Mouse (Mus musculus): ENCODE data around the gene Vmn2r67.
"Not testable (repeated sequence)": the region's sequence is repeated elsewhere in the genome, so short reads cannot be mapped to it uniquely, and the experiment has no call there.

Gene Vmn2r67

DNA sequence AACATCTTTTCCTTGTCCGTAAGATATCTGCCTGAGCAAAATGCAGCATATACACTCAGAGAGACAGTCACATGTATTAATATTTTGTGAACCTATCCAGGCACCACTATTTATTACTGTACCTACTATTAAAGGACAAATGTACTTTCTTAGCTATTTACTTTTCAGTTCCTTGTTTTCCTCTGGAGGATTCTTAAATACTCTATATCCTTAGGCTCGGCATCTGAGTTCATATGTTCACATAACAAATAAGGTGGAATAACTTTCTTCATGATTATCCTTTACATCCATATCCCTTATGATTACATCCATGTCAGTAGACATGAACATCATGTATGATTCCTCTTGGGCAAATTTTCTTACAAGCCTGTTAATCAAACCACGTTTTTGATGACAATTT lies at the start of gene Vmn2r67:
Vmn2r67 (minus strand) TSS at position 101 of the 400 bp plus-strand sequence.
- no peak for DNase-seq

DNA sequence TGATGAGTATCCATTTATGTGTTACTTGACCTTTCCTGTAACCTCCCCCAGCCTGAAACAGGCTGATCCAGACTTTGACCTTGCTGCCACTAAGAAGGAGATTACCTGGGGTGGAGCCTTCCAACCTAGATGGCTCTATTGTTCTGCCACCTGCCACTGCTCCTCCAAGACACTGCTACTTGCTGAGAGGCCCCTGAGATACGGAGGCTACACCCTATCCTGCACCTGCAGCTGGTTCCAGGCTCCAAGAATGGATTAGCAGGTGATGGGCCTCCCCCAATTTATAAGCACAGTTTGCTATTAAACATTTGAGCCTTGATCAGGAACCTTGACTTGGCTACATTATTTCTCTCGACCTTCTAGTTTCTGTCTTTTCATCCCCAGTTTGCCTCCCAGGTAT lies 51.3 kb downstream of the Vmn2r67 start:
- DNase-seq, result not testable (repeated sequence)
